Mouse (Mus musculus): ENCODE data around the gene Olfr608.
"Not testable (repeated sequence)": the region's sequence is repeated elsewhere in the genome, so short reads cannot be mapped to it uniquely, and the experiment has no call there.

GRCm38 (mm10) chr7:103477106-103477505 is 7.4 kb downstream of the Olfr608 start:
- not testable (repeated sequence) for TF ChIP-seq CTCF (IDR thresholded peaks at IDR 0.05; ENCODE audit: borderline replicate concordance, extremely low read depth, insufficient read depth, insufficient read length); POLR2A (IDR thresholded peaks at IDR 0.05; ENCODE audit: borderline replicate concordance, extremely low read depth, insufficient read depth, insufficient read length, poor library complexity, severe bottlenecking)

Data from brain, embryonic 14.5 days (tissue).